Mouse (Mus musculus) lung, postnatal 25 days (tissue): ENCODE measurements at regions not wholly inside any gene's neighbourhood (a gene's known extent, or its start where the extent isn't known, plus 50 kb on each side); places are given as distances from the start of the nearest gene placed in this dataset.

Experiments
- DNase-seq: peaks from one replicate; pipeline ENCODE4 v3.0.0; 2022; ENCODE audit warnings: low spot score

DNA sequence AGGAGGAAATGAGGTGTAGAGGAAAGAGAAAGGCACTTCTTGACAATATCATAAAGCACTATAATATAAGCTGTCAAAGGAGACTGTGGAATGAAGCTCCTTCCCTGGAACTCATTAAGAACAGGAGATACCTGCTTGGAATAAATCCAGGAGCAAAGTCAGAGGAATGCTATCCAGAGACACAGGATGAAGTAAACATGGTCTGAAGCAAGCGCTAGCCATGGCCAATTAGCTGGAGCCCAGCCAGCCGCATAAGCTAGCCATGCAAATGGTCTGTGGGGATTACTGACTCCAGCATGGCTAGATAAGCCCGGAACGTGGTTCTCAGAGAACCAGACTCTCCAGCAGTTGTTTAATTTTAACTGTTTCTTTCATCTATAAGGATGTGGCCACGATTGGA lies 54.9 kb upstream of the Gpc3 start:
- no peak for DNase-seq

DNA sequence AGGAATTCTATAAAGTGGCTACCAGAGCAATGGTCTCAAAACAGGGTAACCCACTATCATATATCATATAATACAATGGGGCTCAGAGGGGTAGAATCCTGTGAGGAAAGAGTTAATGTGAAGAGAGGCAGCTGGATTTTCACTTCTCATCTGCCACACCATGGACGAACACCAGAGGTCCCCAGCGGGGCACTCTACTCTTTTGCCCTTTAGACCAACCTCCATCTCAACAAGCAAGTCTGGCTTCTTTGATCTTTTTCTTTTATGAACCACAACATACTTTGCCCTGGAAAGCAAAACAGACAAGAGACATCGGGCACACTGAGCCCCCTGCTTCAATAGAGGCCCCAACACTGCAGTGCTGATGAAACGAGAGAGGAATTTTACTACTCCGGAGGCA lies 65.3 kb upstream of the Gpc3 start:
- peak; percentile 5 for DNase-seq

DNA sequence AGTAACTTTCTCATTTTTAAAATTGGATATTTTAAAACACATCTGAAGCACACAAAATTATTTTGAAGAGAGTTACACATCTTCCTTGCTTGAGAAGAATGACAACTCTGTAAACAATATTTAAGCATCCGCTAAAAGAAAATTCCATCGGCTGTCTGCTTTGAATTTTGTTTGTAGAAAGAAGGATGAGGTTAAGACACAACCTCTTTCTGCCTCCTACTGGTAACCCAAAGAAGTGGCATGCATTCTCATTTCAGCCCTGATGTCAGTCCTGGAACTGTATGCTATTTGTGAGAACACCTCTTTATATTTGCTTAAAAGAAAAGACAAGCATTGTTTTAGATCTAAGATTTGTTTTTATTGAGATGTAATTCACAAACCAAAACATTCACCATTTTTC lies 80.6 kb upstream of the Gpc3 start:
- no peak for DNase-seq

GRCm38 (mm10) chrX:52699615-52700014 lies 85.9 kb upstream of the Gpc3 start:
- no peak for DNase-seq

DNA sequence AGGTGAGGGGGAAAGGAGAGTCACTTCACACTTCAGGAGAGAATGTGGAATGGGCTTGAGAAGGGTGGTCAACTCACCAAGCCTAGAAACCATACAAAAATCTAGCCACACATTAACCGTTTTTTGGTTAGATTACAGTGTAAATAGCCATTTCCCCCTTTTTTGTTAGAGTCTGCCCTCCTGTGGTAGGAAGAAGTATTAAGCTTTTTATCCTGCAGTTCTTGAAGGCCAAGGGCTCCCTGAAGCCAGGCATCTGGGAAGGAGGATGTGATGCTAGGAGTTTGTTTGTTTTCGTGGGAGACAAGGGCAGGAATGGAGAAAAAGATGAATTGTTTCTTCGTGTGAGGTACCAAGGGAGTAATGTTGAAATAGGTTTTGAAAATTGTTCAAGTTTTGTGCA lies 73.5 kb upstream of the Ccdc160 start:
- DNase-seq, result no peak

DNA sequence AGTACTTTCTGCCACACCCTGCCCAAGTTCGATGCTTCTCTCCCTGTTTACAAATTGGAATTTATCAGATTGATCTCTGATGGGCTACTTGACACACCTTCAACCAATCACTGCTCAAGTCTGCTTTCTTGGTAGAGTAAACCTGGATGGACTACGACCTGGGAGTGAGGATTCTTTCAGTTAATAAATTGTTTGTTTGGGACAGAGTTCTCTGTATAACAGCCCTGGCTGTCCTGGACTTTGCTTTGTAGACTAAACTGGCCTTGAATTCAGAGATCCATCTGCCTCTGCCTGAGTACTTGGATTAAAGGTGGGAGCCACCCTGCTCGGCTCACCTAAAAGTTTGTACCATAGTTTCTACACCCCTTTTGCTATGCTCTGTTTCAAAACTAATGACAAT lies 52.9 kb upstream of the Ccdc160 start:
- DNase-seq, result no peak
